Mouse (Mus musculus): ENCODE data around the gene Cep164. TPM values are rescaled to one million over a fixed set of nuclear protein-coding genes. Genes with fewer than 3 reads are reported as not detected.
A peak's percentile ranks its signal among the peaks of the same experiment; 100 is the strongest.

The Cep164 gene
- polyA plus RNA-seq, 1 experiment from 2014 or later: 20.6 TPM

GRCm38 (mm10) chr9:45807761-45808160 lies 20.7 kb downstream of the Cep164 start:
- H3K36me3 ChIP-seq (ENCODE audit: insufficient read depth, low read length): 0 out of 2 replicates have a peak, but pooled peaks cover 16% of the 10 kb centered on the region
- H3K9ac ChIP-seq (ENCODE audit: low read depth, low read length): no peak overlapping the region
- no peak overlapping the region for H3K4me3 ChIP-seq (replicated peaks; ENCODE audit: low read depth, low read length)
- H3K4me1 ChIP-seq (replicated peaks; ENCODE audit: insufficient read depth, low read length): no peaks in the 10 kb centered on the region
- H3K9me3 ChIP-seq (replicated peaks; ENCODE audit: low read length): no peaks in the 10 kb centered on the region
- WGBS: 89% methylated on average over 8 of the region's 8 CpGs
- H3K27me3 ChIP-seq (ENCODE audit: insufficient read depth, low read length): no peaks in the 10 kb centered on the region
- ATAC-seq (replicated peaks; ENCODE audit: low FRiP score, low read depth) (no peak), DNase-seq (ENCODE audit: low spot score) (no peak)
- no peak overlapping the region for H3K27ac ChIP-seq
- TF ChIP-seq CTCF (IDR thresholded peaks at IDR 0.05; ENCODE audit: low read depth): no peak
- no peak overlapping the region for H3K4me2 ChIP-seq (ENCODE audit: low read length)

GRCm38 (mm10) chr9:45807337-45807736 lies 21.2 kb downstream of the Cep164 start:
- Histone ChIP-seq H3K4me3 (replicated peaks; ENCODE audit: low read depth, low read length) (no peak overlapping the region), H3K36me3 (ENCODE audit: insufficient read depth, low read length) (0 out of 2 replicates have a peak, but pooled peaks cover 13% of the 10 kb centered on the region), H3K27ac (no peak overlapping the region), H3K27me3 (ENCODE audit: insufficient read depth, low read length) (no peaks in the 10 kb centered on the region), H3K4me2 (ENCODE audit: low read length) (no peak overlapping the region), H3K4me1 (replicated peaks; ENCODE audit: insufficient read depth, low read length) (no peaks in the 10 kb centered on the region), H3K9me3 (replicated peaks; ENCODE audit: low read length) (no peaks in the 10 kb centered on the region), H3K9ac (ENCODE audit: low read depth, low read length) (no peak overlapping the region)
- no peak for DNase-seq (ENCODE audit: low spot score)
- TF ChIP-seq CTCF (IDR thresholded peaks at IDR 0.05; ENCODE audit: low read depth): no peak
- no peak for ATAC-seq (replicated peaks; ENCODE audit: low FRiP score, low read depth)
- WGBS: 73% methylated on average over 11 of the region's 11 CpGs

- WGBS: 87% methylated on average over 11 of the region's 11 CpGs
Observed at GRCm38 (mm10) chr9:45806847-45807246, 21.6 kb downstream of the Cep164 start.

GRCm38 (mm10) chr9:45803070-45803774 lies 25.3 kb downstream of the Cep164 start:
- ATAC-seq (replicated peaks; ENCODE audit: low FRiP score, low read depth): no peak
- no peak for TF ChIP-seq CTCF (IDR thresholded peaks at IDR 0.05; ENCODE audit: low read depth)
- no peak overlapping the region for H3K9ac ChIP-seq (ENCODE audit: low read depth, low read length)
- H3K9me3 ChIP-seq (replicated peaks; ENCODE audit: low read length): no peaks in the 10 kb centered on the region
- no peak for DNase-seq (ENCODE audit: low spot score)
- no peaks in the 10 kb centered on the region for H3K4me1 ChIP-seq (replicated peaks; ENCODE audit: insufficient read depth, low read length)
- H3K27ac ChIP-seq: no peak overlapping the region
- H3K27me3 ChIP-seq (ENCODE audit: insufficient read depth, low read length): no peaks in the 10 kb centered on the region
- no peak overlapping the region for H3K4me2 ChIP-seq (ENCODE audit: low read length)
- no peak overlapping the region for H3K4me3 ChIP-seq (replicated peaks; ENCODE audit: low read depth, low read length)
- 55% methylated on average over 21 of the region's 21 CpGs for WGBS
- 0 out of 2 replicates have a peak, but pooled peaks cover 13% of the 10 kb centered on the region for H3K36me3 ChIP-seq (ENCODE audit: insufficient read depth, low read length)

More at GRCm38 (mm10) chr9:45806847-45807246, 21.6 kb downstream of the Cep164 start:
- Histone ChIP-seq H3K27me3 (ENCODE audit: insufficient read depth, low read length) (no peaks in the 10 kb centered on the region), H3K36me3 (ENCODE audit: insufficient read depth, low read length) (0 out of 2 replicates have a peak, but pooled peaks cover 13% of the 10 kb centered on the region), H3K27ac (no peak overlapping the region), H3K9ac (ENCODE audit: low read depth, low read length) (no peak overlapping the region), H3K4me1 (replicated peaks; ENCODE audit: insufficient read depth, low read length) (no peaks in the 10 kb centered on the region), H3K4me3 (replicated peaks; ENCODE audit: low read depth, low read length) (no peak overlapping the region), H3K9me3 (replicated peaks; ENCODE audit: low read length) (no peaks in the 10 kb centered on the region), H3K4me2 (ENCODE audit: low read length) (no peak overlapping the region)
- no peak for TF ChIP-seq CTCF (IDR thresholded peaks at IDR 0.05; ENCODE audit: low read depth)
- no peak for DNase-seq (ENCODE audit: low spot score)
- ATAC-seq (replicated peaks; ENCODE audit: low FRiP score, low read depth): peak; percentile 69; the same call in 1 of the 2 replicates

GRCm38 (mm10) chr9:45799402-45799801 lies 29.1 kb downstream of the Cep164 start:
- Histone ChIP-seq H3K4me1 (replicated peaks; ENCODE audit: insufficient read depth, low read length) (no peaks in the 10 kb centered on the region), H3K4me3 (replicated peaks; ENCODE audit: low read depth, low read length) (no peak overlapping the region), H3K4me2 (ENCODE audit: low read length) (0 out of 2 replicates have a peak overlapping the region, but pooled peaks have one; percentile 24), H3K27ac (no peak overlapping the region), H3K27me3 (ENCODE audit: insufficient read depth, low read length) (no peaks in the 10 kb centered on the region), H3K9ac (ENCODE audit: low read depth, low read length) (no peak overlapping the region), H3K9me3 (replicated peaks; ENCODE audit: low read length) (no peaks in the 10 kb centered on the region), H3K36me3 (ENCODE audit: insufficient read depth, low read length) (no peaks in the 10 kb centered on the region)
- 69% methylated on average over 8 of the region's 8 CpGs for WGBS
- no peak for ATAC-seq (replicated peaks; ENCODE audit: low FRiP score, low read depth)
- no peak for TF ChIP-seq CTCF (IDR thresholded peaks at IDR 0.05; ENCODE audit: low read depth)
- DNase-seq (ENCODE audit: low spot score): no peak

GRCm38 (mm10) chr9:45798467-45799164 lies 29.9 kb downstream of the Cep164 start:
- no peaks in the 10 kb centered on the region for H3K9me3 ChIP-seq (replicated peaks; ENCODE audit: low read length)
- no peak overlapping the region for H3K27ac ChIP-seq
- peaks cover 5% of the 10 kb centered on the region for H3K36me3 ChIP-seq (ENCODE audit: insufficient read depth, low read length)
- ATAC-seq (replicated peaks; ENCODE audit: low FRiP score, low read depth) (peak; percentile 74; the same call in 1 of the 2 replicates), DNase-seq (ENCODE audit: low spot score) (peak; percentile 89)
- H3K27me3 ChIP-seq (ENCODE audit: insufficient read depth, low read length): no peaks in the 10 kb centered on the region
- H3K4me3 ChIP-seq (replicated peaks; ENCODE audit: low read depth, low read length): no peak overlapping the region
- no peaks in the 10 kb centered on the region for H3K4me1 ChIP-seq (replicated peaks; ENCODE audit: insufficient read depth, low read length)
- TF ChIP-seq CTCF (IDR thresholded peaks at IDR 0.05; ENCODE audit: low read depth): peak; percentile 72
- 11% methylated on average over 13 of the region's 13 CpGs for WGBS
- peak overlapping the region; percentile 24; the same call in 1 of the 2 replicates for H3K4me2 ChIP-seq (ENCODE audit: low read length)
- no peak overlapping the region for H3K9ac ChIP-seq (ENCODE audit: low read depth, low read length)

Measured in kidney, postnatal 0 days (tissue).